Mouse (Mus musculus) MEL-GATA-1-ER (cell line): ENCODE data around the gene Sell.

ENCODE experiments used
- DNase-seq: peaks from one replicate; pipeline ENCODE4 v3.0.0-alpha.2; 2012; ENCODE audit warnings: low read depth; ENCODE audit errors: extremely low read depth

The Sell gene

DNA sequence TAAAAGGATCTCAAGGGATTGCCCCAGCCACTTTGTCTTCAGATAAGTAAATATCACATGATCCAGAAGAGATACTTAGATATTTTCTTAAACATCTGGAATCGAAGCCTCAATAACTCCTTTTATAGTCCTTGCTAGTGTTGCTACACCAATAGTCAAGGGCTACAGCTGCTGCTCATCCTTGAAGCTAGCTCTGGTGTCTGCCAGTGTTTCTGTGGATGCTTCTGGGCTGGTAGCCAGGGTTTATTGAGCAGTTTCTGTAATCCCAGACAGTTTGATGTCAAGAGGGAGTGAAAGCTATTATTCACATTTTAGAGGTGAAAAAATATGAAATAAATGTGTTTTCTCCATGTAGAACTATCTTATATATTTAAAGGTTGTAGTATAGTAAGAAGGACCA, 70.8 kb downstream of the Sell start:
- no peak for DNase-seq
